Mouse (Mus musculus) megakaryocyte progenitor cell, adult 5-6 weeks (primary cell): ENCODE data around the gene Gprin1. TPM values are rescaled to one million over a fixed set of nuclear protein-coding genes. Genes with fewer than 3 reads are reported as not detected.

Source experiments
- ATAC-seq: replicated peaks from 2 replicates; pipeline ENCODE4 v1.8.0; 2016; ENCODE audit warnings: mild to moderate bottlenecking, moderate TSS enrichment, inconsistent platforms; ENCODE audit not compliant: poor library complexity
- total RNA-seq, 2 experiments: library from RNA; stranded (forward) in 1 of 2; stranded (reverse) in 1 of 2; fragments of 157-497, 149-512 nt in 1 of 2; fragments of 200-1000 nt in 1 of 2; gene quantifications; 2 replicates each; pipeline versions ENCODE4 v1.2.3 to v1.2.4; 2015 to 2017

Gene Gprin1
- total RNA-seq, 2 experiments from 2014 or later: not detected

DNA sequence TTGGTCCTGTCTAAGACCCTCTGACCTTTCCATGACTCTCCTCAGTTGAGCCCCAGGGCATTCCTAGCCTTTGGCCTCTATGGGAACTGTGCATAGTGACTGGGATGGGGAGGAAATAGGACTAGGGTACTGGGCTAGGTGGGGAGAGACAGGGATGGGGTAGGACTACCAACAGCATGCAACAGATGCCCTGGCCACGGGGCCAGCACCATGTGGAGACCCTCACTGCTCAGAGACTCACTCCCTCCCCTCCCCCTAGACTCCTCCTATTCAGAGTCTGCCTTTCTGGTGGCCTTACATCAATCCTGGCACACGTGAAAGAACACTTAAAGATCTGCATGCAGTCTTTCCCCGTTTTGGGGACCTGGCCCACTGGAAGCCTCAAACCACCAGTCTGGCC is 12.7 kb downstream of the Gprin1 start:
- no peak for ATAC-seq

DNA sequence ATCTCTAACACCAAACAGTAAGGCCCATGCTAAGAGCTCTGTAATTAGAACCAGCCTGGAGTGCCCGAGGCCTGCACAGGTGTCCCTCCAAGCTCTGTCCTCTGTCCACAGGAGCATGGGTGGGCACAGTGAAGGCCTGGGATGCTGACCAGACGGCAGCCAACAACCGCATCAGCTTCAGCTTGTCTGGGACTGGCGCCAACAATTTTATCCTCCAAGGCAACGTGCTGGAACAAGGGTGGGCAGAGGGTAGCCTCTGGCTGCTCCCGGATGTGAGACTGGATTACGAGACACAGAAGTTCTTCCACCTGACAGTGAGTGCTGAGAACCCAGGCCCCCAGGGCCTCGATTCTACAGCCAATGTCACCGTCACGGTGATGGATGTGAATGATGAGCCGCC is 23.5 kb downstream of the Gprin1 start:
- ATAC-seq: no peak

DNA sequence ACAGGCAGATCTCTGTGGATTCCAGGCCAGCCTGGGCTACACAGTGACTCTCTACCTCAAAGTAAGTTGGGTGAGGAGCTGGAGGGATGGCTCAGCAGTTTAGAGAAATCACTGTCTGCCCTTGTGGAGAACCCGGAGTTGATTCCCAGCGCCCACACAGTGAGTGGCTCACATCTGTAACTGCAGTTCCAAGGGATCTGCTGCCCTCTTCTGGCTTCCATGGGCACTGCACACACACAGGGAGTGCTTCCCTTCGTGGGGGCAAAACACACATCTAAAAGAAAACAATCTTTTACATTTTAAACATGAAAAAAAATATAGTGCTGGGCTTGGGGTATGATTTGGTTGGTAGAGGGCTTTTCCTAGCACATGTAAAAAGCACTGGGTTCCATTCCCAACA is 26.5 kb downstream of the Gprin1 start:
- no peak for ATAC-seq

DNA sequence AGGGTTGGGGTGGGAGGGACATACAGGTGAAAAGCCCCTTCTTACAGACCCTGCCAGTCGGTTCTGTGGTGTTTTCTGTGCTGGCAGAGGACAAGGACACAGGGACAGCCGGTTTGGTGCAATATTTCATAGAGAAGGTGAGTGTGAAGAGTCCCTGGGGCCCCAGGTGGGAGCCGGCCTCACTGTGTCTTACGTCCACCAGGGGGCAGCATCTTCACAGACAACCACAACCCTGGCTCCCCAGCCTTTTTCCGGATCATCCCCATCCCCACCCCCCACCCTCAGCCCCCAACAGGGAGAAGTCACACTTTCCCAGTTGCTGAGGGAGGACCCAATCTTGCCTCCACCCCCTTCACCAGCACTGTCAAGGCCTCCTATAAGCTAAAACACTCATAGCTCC is 32.8 kb downstream of the Gprin1 start:
- peak; percentile 60; the same call in 1 of the 2 replicates for ATAC-seq

DNA sequence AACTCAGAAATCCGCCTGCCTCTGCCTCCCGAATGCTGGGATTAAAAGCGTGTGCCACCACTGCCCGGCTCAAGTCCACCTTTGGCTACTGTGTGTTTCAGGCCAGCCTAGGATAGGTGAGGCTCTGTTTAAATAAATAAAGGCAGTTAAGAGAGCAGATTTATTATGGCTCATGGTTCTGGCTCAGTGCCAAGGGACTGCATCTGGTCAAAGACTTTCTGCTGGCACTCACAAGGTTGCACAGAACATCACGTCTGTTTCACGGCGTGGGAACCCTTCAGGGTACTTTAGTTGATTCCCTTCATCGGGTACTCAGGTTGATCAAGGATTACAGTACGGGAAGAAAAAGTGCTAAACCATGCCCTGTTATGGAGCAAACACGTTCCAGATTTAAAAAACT is 34.7 kb downstream of the Gprin1 start:
- no peak for ATAC-seq

DNA sequence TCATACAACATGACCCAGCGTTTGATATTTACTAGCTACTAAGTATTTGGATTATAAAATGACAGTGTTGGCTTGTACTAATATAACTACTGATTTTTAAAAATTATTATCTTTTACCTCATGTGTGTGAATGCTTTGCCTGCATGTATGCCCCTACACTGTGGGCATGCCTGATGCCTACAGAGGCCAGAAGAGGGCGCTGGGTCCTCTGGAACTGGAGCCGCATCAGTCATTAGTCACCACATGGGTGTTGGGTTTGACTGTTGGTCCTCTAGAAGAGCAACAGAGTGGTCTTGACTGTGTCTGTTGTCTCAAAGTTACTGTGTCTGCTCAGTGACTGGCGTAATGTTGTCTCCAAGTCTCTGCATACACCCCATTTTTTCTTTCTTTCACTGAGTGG is 35.3 kb downstream of the Gprin1 start:
- ATAC-seq: no peak

DNA sequence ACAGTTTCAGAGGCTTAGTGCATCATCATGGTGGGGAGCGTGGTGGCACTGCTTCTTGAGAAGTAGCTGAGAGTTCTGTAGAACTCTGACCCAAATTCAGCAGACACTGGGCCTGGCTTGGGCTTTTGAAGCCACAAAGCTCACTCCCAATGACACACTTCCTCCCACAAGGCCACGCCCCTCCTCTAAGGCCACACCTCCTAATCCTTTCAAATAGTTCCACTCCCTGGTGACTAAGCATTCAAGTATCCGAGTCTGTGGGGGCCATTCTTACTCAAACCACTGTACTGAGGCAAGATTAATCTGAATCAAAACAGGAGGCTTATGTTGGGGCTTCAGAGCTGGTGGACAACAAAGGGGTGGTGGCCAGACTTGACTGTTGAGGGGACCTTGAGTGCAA is 38.8 kb downstream of the Gprin1 start:
- no peak for ATAC-seq

DNA sequence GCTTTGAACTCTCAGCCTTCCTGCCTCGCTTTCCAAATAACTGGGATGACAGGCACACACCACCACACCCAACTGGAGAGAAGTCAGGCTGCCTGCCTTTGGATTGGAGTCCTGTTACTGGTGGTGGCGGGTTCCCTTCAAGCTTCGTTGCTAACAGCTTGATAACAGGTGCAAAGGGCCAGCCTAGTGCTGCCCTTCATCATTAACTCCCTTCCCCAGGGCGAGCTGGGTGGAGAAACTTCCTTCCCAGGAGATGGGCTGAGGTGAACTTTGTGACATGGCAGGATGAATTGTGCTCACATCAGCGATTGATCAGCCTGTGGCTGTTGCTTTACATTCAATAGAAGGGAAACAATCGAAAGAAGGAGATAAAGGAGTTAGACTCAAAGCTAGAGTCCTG is 44.8 kb downstream of the Gprin1 start:
- ATAC-seq: no peak

DNA sequence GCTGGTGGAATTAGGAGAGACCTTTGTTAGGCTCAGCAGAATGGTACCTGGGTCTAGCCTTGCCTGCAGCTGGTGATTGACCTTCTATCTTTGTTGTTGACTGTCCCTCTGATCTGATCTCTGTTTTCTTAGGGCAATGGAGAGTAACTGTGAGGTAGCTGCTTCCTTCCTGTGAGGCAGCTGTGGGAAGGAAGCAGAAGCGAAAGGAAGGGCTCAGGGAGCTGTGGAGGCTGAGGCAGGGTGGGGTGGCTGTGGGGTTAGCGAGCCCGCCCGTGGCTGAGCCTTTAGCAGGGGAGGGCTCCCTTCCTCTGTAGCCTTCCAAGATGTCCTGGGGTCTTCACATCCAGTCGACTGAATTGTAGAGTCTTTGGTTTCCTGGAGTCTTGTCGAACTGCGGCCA is 47.2 kb downstream of the Gprin1 start:
- ATAC-seq: no peak

DNA sequence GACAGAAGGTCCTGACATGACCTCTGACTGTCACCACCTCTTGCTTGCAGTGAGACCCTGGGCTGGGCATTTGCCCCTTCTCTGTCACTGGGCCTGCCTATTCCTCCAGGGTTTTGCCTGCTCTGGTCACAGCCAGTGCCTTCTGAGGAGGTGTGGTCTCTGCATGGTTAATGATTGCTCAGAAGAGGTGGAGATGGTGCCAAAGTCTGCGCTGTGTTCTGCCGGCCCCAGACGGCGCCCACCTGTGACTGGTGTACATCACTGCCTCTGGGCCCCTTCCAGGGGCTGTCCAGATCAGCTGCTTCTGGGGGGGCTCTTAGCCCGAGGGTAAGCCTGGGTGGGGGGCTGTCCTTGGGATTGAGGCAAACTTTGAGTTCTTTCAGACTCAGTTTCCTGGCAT is 48.4 kb downstream of the Gprin1 start, which contains the start of gene Cdhr2:
Gene Cdhr2 (plus strand): TSS at position 219 of the 400 bp plus-strand sequence.
- no peak for ATAC-seq

DNA sequence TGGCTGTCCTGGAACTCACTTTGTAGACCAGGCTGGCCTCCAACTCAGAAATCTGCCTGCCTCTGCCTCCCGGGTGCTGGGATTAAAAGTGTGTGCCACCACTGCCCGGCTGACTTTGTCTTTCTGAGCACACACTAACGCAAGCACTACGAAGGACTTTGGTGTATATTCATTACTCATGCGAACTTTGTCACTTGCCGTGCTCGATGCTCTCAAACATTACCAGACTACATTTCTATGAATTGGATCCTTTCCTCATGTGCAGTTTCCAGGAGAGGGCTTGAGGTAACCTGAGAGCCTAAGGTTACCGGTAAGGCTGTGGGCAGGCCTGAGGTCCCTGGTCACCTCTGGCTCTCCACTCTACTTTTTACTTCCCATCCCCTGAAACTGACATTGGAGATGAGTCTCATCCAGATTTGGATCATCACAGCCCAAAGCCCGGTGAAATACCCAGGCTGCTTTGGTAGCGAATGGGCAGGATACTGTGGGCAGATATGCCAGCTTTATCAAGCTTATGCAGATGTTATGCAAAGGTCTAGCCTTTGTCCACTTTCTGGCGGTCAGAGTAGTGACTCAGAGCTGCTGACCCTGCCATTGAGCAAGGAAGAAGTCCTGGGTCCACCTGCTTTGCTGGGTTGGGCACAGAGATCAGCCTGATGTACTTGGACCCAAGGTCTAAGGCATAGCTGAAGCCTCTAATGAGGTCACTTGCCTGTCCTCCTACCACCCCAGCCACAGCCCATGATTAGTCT is 54.0 kb downstream of the Gprin1 start:
- ATAC-seq: no peak

DNA sequence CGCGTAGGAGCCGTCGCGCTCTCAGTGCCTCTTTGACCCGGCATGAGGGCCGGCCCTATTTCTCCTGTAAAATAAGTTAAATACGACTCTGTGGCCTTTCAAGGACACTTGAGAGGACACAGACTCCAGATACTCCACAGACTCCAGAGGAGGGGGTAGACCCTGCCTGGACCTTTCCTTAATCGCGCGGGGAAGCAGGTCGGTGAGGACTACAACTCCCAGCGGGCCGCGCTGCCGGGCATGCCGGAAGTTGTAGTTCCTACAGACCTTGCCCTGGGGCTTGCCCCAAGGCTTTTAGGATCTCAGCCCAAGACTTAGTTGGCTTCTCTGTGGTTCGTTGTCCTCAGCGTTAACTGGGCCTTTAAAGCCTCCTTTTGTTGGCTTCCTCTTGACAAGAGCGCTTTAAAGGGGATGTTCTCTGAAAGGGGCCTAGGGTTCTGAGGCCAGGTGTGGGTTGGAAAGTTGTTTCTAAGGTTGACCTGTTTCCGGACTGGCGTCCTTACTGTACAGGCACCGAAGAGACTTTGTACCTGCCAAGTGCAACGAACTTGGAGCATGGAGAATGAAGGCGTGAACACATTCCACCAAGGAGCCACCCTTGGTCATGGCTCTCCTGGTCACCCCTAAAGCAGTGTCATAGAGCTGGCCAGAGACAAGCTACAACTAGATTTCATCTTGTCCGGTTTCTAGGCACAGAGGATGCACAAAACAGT is 55.2 kb downstream of the Gprin1 start:
- peak; percentile 49 for ATAC-seq

DNA sequence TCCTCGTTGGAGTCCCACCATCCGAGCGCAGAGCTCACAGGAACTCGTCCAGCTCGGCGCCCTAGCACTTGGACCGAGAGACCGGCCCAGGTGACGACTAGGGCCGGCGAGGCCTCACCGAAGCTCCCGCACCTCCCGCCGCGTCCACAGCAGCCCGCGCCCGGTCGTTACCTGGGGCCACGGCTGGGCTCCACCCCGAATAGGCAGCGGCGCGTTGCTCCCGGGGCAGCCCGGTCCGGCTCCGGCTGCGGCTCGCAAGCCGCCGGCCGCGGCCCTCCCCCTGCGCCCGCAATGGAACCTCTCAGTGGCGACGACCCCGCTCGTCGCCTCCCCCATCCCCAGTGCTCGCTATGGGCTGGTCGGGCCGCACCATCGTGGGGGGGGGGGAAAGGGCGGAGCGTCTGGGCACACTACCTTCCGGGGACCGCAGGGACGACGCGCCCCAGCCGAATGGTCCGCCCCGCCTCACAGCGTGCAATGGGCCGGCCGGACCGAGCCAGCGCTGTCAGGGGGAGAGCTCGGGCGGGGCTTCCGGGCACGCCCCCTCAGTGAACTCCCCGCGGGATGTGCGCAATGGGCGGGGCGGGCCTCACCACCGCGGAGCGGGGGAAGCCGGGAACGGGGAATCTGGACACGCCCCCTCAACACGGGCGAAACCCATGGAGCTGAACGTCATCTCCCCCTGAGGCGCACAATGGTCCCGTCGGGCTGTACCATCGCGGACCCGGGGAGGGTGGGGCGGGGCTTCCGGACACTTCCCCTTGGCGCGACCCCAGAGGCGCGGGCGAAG is 55.9 kb downstream of the Gprin1 start, which contains the start of gene Rnf44:
Gene Rnf44 (minus strand): TSS at position 350 of the 790 bp plus-strand sequence.
- ATAC-seq: peak; percentile 90

DNA sequence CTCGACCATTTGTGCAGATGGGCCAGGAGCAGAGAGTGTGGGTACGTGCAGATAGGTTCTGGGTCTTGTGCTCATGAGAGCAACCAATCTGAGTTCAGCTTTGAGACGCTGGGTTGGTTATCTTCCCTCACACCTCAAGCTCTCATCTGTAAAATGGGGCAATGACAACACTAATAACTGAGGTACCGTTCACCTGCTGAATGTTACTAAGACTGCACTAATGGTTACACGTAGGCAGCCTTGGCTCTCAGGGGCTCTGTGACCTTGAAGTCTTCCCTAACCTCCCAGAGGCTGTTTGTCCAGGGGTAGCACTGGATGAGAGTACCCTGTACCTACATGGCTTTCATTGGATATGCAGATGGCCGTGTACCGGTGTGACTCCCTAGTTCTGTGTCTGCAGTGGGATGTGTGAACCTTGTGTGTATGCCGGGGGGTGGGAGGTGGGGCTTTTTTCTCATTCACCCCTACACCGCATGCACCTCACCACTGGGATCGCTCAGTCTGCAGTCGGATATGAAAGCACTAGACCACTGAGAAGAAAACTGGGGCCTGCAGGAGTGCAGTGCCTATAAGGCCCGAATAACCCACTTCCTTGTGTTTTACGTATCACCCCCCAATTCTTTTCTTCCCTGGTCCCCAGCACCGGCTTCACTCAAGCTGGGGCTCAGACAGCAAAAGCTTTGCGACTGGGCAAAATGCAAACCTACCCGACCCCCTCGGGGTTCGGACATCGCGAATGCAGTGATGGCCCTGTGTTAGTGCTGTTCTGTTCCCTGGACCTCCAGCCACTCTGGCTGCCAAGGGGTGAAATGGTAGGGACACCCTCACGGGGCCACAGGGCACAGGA is 56.7 kb downstream of the Gprin1 start:
- no peak for ATAC-seq

DNA sequence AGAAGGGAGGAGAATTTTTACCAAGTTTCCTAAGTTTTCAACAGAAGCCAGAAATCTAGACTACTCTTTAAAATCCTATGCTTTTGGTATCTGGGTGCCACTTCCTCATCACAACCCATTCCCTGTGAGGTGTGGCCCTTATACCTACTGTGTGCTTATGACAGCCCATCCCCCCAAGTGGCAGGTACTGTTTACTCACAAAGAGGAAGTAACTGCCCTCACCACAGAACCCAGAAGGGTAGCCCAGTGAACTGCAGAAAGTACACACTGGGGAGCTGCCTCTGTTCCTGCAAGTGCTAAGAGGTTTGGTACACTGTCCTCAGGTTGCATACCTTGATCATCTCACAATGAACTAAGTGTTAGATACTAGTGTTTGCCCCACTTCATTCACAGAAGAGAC is 57.9 kb downstream of the Gprin1 start:
- ATAC-seq: no peak

DNA sequence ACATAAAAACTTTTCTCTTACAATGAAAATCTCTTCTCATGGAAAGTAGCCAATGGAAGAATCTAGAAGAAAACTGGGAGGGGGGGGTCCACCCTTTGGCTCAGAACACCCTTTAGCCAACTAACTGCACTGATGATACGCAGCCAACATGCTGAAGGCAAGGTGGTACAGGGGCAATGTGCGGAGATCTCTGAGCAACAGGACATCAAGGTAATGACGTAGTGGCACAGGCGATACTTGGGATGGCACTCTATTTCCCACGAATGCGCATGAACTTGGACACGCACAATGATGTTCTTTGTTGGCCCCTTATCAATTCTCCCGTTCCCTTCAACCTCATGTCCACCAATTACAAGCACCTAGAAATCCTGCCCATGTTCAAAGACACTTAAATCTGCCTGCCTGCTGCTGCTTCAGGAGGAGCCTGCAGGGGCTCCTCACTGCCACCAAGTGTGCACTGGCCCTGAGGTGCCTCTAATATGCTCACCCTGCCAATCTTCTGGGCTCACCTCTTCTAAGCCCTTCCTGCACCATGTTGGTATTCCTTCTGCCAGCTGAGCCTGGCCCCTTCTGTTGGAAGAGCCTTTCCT is 59.4 kb downstream of the Gprin1 start:
- no peak for ATAC-seq

DNA sequence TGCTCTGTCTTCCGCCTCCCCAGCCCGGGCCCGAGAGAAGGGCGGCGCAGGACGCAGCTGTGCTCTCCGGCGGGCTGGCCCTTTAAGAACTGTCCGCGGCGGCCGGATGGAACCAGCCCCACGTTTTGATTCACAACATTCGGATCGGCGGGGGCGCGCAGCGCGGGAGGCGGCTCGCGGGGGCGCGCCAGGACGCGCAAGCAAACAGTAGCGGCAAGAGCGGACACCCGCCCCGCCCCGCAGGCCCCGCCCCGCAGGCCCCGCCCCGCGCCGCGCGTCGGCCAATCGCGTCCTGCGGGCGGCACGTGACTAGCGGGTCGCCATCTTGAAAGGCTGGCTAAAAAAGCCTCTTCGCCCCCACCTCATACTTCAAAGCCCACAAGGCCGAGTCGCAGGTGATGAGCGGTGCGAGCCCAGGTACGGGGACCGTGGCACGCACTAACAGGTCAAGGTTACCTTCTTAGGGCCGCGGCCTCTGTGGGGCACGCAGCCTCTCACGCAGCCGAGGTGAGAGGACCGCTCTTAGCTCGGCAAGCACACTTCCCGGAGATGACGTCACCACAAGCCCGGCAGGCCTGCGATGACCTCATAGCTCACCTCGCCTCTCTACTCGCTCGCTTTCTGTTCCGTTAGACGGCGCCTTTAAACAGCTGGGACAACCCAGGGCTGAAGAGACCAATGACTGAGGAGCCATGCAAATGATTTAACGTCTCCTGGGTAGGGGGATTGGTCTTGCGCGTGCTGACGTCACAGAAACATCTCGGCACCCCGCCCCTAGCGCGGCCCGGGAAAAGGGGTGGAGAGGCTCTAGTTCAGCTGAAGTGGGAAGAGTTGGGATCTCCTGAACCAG is 61.9 kb downstream of the Gprin1 start:
- peak; percentile 72 for ATAC-seq

DNA sequence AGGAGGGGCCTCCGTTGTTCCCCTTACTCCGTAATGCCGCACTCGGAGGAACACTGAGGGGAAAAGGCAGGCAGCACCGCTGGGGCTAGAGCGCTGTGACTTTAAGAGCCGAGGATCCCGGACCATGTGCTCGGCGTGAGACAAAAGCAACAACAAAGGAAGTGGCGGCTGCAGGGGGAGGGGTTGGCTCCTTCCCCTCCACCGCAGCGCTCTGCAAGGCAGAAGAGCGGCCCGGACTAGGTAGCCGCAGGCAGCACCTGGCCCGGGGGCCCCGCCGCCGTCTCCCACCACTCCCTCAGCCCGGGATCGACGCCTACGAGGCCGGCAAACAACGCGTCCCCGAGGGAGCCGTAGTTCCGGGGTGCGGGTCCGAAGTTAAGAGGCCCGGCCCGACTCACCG is 62.6 kb downstream of the Gprin1 start:
- ATAC-seq: peak; percentile 59
